Mouse (Mus musculus) limb, embryonic 15.5 days (tissue): ENCODE measurements around the gene Asic2. TPM values are rescaled to one million over a fixed set of nuclear protein-coding genes. Genes with fewer than 3 reads are reported as not detected.
A peak's percentile ranks its signal among the peaks of the same experiment; 100 is the strongest.

Source experiments
- ATAC-seq: fragments of 200-750 bp; cut with Nextera tagmentation; 2 replicates; pipeline ENCODE4 v1.8.0; 2017; ENCODE audit warnings: low read depth, moderate TSS enrichment; ENCODE audit not compliant: insufficient number of reproducible peaks, low FRiP score, low TSS enrichment
- H3K27ac ChIP-seq: fragments of 300-500 bp; sonication (generic); 2 replicates; pipeline ENCODE4 v1.5.1; 2015; ENCODE audit warnings: moderate library complexity, mild to moderate bottlenecking, inconsistent platforms
- H3K27me3 ChIP-seq: fragments of 300-500 bp; sonication (generic); 2 replicates; pipeline ENCODE4 v1.6.1; 2015; ENCODE audit warnings: inconsistent platforms
- H3K36me3 ChIP-seq: fragments of 300-500 bp; sonication (generic); 2 replicates; pipeline ENCODE4 v1.6.1; 2015; ENCODE audit warnings: inconsistent platforms
- H3K4me1 ChIP-seq: fragments of 300-500 bp; sonication (generic); 2 replicates; pipeline ENCODE4 v1.6.1; 2015; ENCODE audit warnings: inconsistent platforms
- H3K4me2 ChIP-seq: fragments of 300-500 bp; sonication (generic); 2 replicates; pipeline ENCODE4 v1.6.1; 2015; ENCODE audit warnings: mild to moderate bottlenecking, inconsistent platforms
- H3K4me3 ChIP-seq: fragments of 300-500 bp; sonication (generic); 2 replicates; pipeline ENCODE4 v1.5.1; 2015; ENCODE audit warnings: mild to moderate bottlenecking, inconsistent platforms
- H3K9ac ChIP-seq: fragments of 300-500 bp; sonication (generic); 2 replicates; pipeline ENCODE4 v1.6.1; 2015; ENCODE audit warnings: inconsistent platforms
- H3K9me3 ChIP-seq: fragments of 300-500 bp; sonication (generic); 2 replicates; pipeline ENCODE4 v1.6.1; 2016; ENCODE audit warnings: inconsistent platforms
- WGBS: fragments of 180-500 bp; shearing (Covaris S2); methylation state at CpG from one replicate; pipeline ENCODE4 v1.1.7; 2015; 5-methylcytosine and 5-hydroxymethylcytosine counted together
- polyA plus RNA-seq: library from polyadenylated mRNA; unstranded; fragments of >200 nt; fragmentation: Nextera tagmentation; extraction: Ambion mirVana; gene quantifications from 2 replicates; pipeline ENCODE4 v1.2.1, GENCODE M21; 2015

The Asic2 gene
- polyA plus RNA-seq, 1 experiment from 2014 or later, result 0.51 TPM

DNA sequence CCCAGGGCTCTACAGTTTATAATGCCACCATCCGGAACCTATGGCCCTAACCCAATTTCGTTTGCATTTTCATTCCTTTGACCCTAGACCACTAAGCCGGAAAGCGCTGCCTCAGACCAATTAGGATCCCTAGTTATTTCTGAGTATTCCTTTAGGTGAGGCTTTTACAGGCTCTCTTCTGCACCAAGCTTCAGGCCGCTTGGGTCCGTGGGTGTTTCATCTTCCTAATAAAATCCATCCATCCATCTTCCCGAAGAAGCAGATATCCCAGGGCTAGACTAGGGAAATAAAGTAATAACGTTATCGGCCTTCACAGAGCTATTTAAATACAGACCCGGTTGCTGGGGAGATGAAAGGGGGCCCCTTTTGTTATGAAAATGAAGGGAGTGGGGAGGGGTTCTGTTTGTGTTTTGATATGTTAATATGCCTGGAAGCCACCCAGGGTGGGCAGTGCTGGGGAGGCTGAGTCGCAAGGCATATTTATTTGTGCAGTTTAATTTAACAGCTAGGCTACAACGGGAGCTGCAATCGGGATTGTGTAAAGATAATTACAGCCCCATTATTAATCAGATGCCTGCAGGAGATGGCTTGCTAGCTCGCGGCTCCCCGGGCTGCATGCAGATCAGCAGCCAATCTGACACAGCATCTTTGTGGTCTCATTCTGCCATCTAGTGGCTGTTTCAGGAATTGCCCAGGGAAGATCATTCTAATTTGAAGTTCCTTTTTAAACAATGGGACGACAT, 355.3 kb downstream of the Asic2 start:
- peak overlapping the region; percentile 45 for H3K4me2 ChIP-seq
- H3K27ac ChIP-seq, result no peak overlapping the region
- H3K4me3 ChIP-seq, result peak overlapping the region; percentile 23
- 4% methylated on average over 17 of the region's 17 CpGs for WGBS
- no peaks in the 10 kb centered on the region for H3K36me3 ChIP-seq
- H3K27me3 ChIP-seq, result peaks cover 36% of the 10 kb centered on the region
- no peaks in the 10 kb centered on the region for H3K9me3 ChIP-seq
- H3K4me1 ChIP-seq, result peaks cover 18% of the 10 kb centered on the region
- H3K9ac ChIP-seq, result no peak overlapping the region
- no peak for ATAC-seq

DNA sequence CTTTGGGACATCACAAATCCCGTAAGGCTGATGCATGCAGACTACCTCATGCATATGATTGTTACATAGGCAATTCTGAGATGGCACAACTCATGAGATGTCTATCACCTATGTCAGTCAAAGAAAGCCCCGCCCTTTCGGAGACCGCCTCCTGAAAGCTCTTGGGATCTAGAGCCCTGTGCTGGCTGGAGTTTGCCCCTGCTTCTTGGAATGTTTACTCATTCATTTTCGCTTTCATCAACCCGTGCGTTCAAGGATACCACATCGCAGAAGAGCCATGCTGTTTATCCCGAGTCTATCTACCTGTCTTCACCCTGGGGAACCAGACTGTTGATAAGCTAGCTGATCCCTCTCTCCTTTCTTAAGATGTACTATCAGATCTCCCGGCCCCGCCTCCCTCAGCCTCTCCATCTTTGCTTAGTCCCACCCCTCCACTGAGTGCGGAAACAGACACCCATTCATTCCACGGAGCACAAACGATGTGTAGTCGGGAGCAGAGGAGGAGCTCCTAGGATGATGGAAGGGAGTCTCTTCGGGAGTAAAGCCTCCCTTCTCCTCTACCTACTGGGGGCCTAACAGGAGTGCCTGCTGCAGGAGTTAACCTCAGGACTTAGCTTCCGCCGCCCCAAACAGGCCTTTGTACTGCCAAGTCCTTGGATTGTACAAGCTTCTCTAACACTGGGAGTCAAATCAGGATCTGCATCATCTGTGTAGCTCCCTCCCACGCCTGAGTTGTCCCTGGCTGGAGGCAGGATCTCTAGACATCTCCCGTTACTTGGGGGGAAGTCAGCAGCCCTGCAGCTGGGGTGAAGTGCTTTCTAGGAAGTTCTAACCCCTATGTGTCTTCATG, 356.1 kb downstream of the Asic2 start:
- Histone ChIP-seq H3K27me3 (peaks cover 36% of the 10 kb centered on the region), H3K36me3 (no peaks in the 10 kb centered on the region), H3K9me3 (no peaks in the 10 kb centered on the region), H3K9ac (0 out of 2 replicates have a peak overlapping the region, but pooled peaks have one; percentile 1), H3K27ac (no peak overlapping the region), H3K4me1 (peaks cover 18% of the 10 kb centered on the region), H3K4me3 (peak overlapping the region; percentile 23), H3K4me2 (peak overlapping the region; percentile 45)
- 0 out of 2 replicates have a peak, but pooled peaks have one; percentile 19 for ATAC-seq
- WGBS, result 13% methylated on average over 20 of the region's 20 CpGs

GRCm38 (mm10) chr11:81610506-81610905, 357.8 kb downstream of the Asic2 start:
- ATAC-seq, result no peak
- WGBS, result 61% methylated on average over 5 of the region's 5 CpGs
- Histone ChIP-seq H3K27me3 (peaks cover 36% of the 10 kb centered on the region), H3K4me2 (no peak overlapping the region), H3K36me3 (no peaks in the 10 kb centered on the region), H3K4me1 (peaks cover 18% of the 10 kb centered on the region), H3K27ac (no peak overlapping the region), H3K4me3 (no peak overlapping the region), H3K9me3 (no peaks in the 10 kb centered on the region), H3K9ac (no peak overlapping the region)

GRCm38 (mm10) chr11:81602971-81603370, 365.3 kb downstream of the Asic2 start:
- Histone ChIP-seq H3K4me3 (no peak overlapping the region), H3K27me3 (no peaks in the 10 kb centered on the region), H3K4me2 (no peak overlapping the region), H3K9me3 (no peaks in the 10 kb centered on the region), H3K9ac (no peak overlapping the region), H3K4me1 (no peaks in the 10 kb centered on the region), H3K36me3 (no peaks in the 10 kb centered on the region), H3K27ac (no peak overlapping the region)
- WGBS, result 79% methylated on average over 4 of the region's 4 CpGs
- no peak for ATAC-seq

GRCm38 (mm10) chr11:81601736-81602135, 366.5 kb downstream of the Asic2 start:
- ATAC-seq, result no peak
- H3K4me3 ChIP-seq, result no peak overlapping the region
- 93% methylated on average over 5 of the region's 5 CpGs for WGBS

GRCm38 (mm10) chr11:81597601-81598000, 370.7 kb downstream of the Asic2 start:
- Histone ChIP-seq H3K27me3 (no peaks in the 10 kb centered on the region), H3K4me1 (no peaks in the 10 kb centered on the region), H3K36me3 (no peaks in the 10 kb centered on the region), H3K4me3 (no peak overlapping the region), H3K4me2 (no peak overlapping the region), H3K27ac (no peak overlapping the region), H3K9ac (no peak overlapping the region), H3K9me3 (no peaks in the 10 kb centered on the region)
- WGBS, result 84% methylated on average over 5 of the region's 5 CpGs
- ATAC-seq, result no peak

More at GRCm38 (mm10) chr11:81601736-81602135, 366.5 kb downstream of the Asic2 start:
- no peak overlapping the region for H3K27ac ChIP-seq
- H3K4me2 ChIP-seq, result no peak overlapping the region
- H3K36me3 ChIP-seq, result no peaks in the 10 kb centered on the region
- no peaks in the 10 kb centered on the region for H3K27me3 ChIP-seq
- H3K9ac ChIP-seq, result no peak overlapping the region
- H3K9me3 ChIP-seq, result no peaks in the 10 kb centered on the region
- H3K4me1 ChIP-seq, result no peaks in the 10 kb centered on the region

DNA sequence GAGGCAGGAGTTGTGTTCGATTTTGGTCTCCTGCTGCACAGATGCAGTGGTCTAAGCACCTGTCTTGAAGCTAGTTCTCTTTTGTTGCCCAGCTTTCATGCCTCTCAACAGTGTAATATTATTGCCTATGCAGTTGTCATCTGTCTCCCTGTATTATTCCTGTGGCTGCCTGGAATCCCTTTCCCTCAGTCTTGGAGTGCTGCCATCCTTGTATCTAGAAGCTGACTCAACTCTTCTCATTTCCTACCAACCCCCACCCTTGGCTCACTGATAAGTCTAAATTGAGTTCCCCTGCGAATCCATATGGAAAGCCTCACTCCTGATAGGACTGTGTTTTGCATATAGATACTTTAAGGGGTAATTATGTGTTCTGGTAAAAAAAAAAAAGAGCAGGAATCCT, 373.0 kb downstream of the Asic2 start:
- H3K27me3 ChIP-seq, result no peaks in the 10 kb centered on the region
- H3K4me2 ChIP-seq, result no peak overlapping the region
- no peak overlapping the region for H3K9ac ChIP-seq
- WGBS, result 66% methylated on average over 2 of the region's 2 CpGs
- H3K4me3 ChIP-seq, result no peak overlapping the region
- ATAC-seq, result no peak
- H3K4me1 ChIP-seq, result no peaks in the 10 kb centered on the region
- no peaks in the 10 kb centered on the region for H3K9me3 ChIP-seq
- no peaks in the 10 kb centered on the region for H3K36me3 ChIP-seq
- H3K27ac ChIP-seq, result no peak overlapping the region

GRCm38 (mm10) chr11:81592776-81593175, 375.5 kb downstream of the Asic2 start:
- H3K4me1 ChIP-seq, result no peaks in the 10 kb centered on the region
- H3K36me3 ChIP-seq, result no peaks in the 10 kb centered on the region
- ATAC-seq, result no peak
- no peak overlapping the region for H3K4me2 ChIP-seq
- no peak overlapping the region for H3K27ac ChIP-seq
- 26% methylated on average over 5 of the region's 5 CpGs for WGBS
- no peak overlapping the region for H3K9ac ChIP-seq
- no peaks in the 10 kb centered on the region for H3K9me3 ChIP-seq
- no peak overlapping the region for H3K4me3 ChIP-seq
- H3K27me3 ChIP-seq, result no peaks in the 10 kb centered on the region

GRCm38 (mm10) chr11:81590911-81591310, 377.3 kb downstream of the Asic2 start:
- Histone ChIP-seq H3K4me2 (no peak overlapping the region), H3K9me3 (no peaks in the 10 kb centered on the region), H3K36me3 (no peaks in the 10 kb centered on the region), H3K27ac (no peak overlapping the region), H3K4me3 (no peak overlapping the region), H3K27me3 (no peaks in the 10 kb centered on the region), H3K9ac (no peak overlapping the region), H3K4me1 (no peaks in the 10 kb centered on the region)
- ATAC-seq, result no peak
- WGBS, result 78% methylated on average over 4 of the region's 4 CpGs

GRCm38 (mm10) chr11:81588630-81589029, 379.6 kb downstream of the Asic2 start:
- 12% methylated on average over 10 of the region's 10 CpGs for WGBS
- no peaks in the 10 kb centered on the region for H3K9me3 ChIP-seq
- ATAC-seq, result no peak

DNA sequence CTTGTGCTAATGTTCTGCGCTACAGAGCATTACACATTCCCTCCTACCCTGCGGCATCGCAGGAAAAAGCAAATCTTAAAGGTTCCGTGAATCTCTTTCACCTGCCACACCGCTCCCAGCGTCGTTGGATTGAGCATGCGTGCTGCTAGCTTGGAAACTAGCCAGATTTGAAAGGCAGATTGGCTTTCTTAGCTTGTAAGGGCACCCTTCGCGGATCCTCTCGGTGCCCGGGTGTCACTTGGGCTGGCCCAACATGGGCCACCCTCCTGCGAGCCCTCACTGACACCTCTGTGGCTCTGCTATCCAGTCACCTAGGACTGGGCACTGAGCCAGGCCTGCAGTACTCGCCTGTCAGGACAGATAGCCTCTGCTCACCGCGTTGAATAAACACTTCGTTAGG, 380.3 kb downstream of the Asic2 start:
- no peak overlapping the region for H3K27ac ChIP-seq
- no peaks in the 10 kb centered on the region for H3K27me3 ChIP-seq
- no peak overlapping the region for H3K9ac ChIP-seq
- no peak overlapping the region for H3K4me3 ChIP-seq
- no peaks in the 10 kb centered on the region for H3K9me3 ChIP-seq
- ATAC-seq, result no peak
- H3K4me2 ChIP-seq, result no peak overlapping the region
- no peaks in the 10 kb centered on the region for H3K36me3 ChIP-seq
- WGBS, result 68% methylated on average over 17 of the region's 17 CpGs
- H3K4me1 ChIP-seq, result no peaks in the 10 kb centered on the region

More at GRCm38 (mm10) chr11:81588630-81589029, 379.6 kb downstream of the Asic2 start:
- H3K27me3 ChIP-seq, result no peaks in the 10 kb centered on the region
- H3K27ac ChIP-seq, result no peak overlapping the region
- no peak overlapping the region for H3K9ac ChIP-seq
- H3K4me3 ChIP-seq, result no peak overlapping the region
- no peaks in the 10 kb centered on the region for H3K36me3 ChIP-seq
- H3K4me2 ChIP-seq, result no peak overlapping the region
- H3K4me1 ChIP-seq, result no peaks in the 10 kb centered on the region

GRCm38 (mm10) chr11:81587114-81587513, 381.1 kb downstream of the Asic2 start:
- no peaks in the 10 kb centered on the region for H3K27me3 ChIP-seq
- no peak for ATAC-seq
- H3K4me1 ChIP-seq, result no peaks in the 10 kb centered on the region
- no peak overlapping the region for H3K4me3 ChIP-seq
- no peaks in the 10 kb centered on the region for H3K9me3 ChIP-seq
- H3K4me2 ChIP-seq, result no peak overlapping the region
- no peak overlapping the region for H3K27ac ChIP-seq
- no peak overlapping the region for H3K9ac ChIP-seq
- WGBS, result 75% methylated on average over 9 of the region's 9 CpGs
- H3K36me3 ChIP-seq, result no peaks in the 10 kb centered on the region
